Mouse (Mus musculus) E14TG2a.4 (cell line): Measurements from ENCODE around the gene Ccl4.

Experiments
- H3K27me3 ChIP-seq: 2 replicates; pipeline ENCODE4 v1.6.1; 2014; ENCODE audit warnings: low read length, control low read depth; ENCODE audit not compliant: insufficient read depth
- H3K36me3 ChIP-seq: 2 replicates; pipeline ENCODE4 v1.6.1; 2014; ENCODE audit warnings: low read length, control low read depth; ENCODE audit not compliant: insufficient read depth
- H3K4me1 ChIP-seq: replicated peaks from 2 replicates; pipeline ENCODE4 v1.6.1; 2014; ENCODE audit warnings: low read depth, low read length, control low read depth
- H3K4me3 ChIP-seq: replicated peaks from 2 replicates; pipeline ENCODE4 v1.5.1; 2014; ENCODE audit warnings: mild to moderate bottlenecking, low read length
- H3K9me3 ChIP-seq: 2 replicates; pipeline ENCODE4 v1.6.1; 2014; ENCODE audit warnings: low read length, control low read depth
- CTCF ChIP-seq: conservative IDR thresholded peaks from 2 replicates; pipeline ENCODE4 v1.5.1; 2014; ENCODE audit warnings: low read length
- NANOG ChIP-seq: IDR thresholded peaks from 2 replicates; pipeline ENCODE4 v1.6.1; 2014; ENCODE audit warnings: borderline replicate concordance, low read length, mixed read lengths
- POU5F1 ChIP-seq: IDR thresholded peaks from 2 replicates; pipeline ENCODE4 v1.6.1; 2014; ENCODE audit warnings: low read length, borderline replicate concordance

Gene Ccl4

DNA sequence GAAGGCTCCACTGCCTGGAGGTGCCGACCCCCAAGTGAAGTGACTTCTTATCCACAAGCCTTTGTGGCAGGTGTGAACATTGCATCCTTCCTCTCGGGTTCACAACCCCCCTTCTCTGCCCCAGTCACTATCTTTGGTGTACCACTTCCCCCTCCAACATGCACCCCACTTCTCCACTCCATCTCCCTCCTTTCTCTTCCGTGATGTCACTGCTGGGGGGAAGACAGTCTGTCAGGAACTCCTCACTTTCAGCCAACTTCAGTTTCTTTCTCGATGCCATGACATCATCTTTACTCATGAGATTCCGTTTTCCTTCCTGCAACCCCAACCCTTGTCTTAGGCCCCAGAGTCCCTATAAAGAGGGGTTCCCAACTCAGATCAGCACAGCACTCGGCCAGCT lies at the start of gene Ccl4:
TSS of gene Ccl4 (plus strand) at position 381 of the 400 bp plus-strand sequence.
- Histone ChIP-seq H3K36me3 (no peaks in the 10 kb centered on the region), H3K27me3 (no peaks in the 10 kb centered on the region; the same call in 1 of the 2 replicates), H3K9me3 (peaks cover 8% of the 10 kb centered on the region), H3K4me1 (no peaks in the 10 kb centered on the region), H3K4me3 (no peak within 1 kb of the TSS)
- TF ChIP-seq POU5F1, result no peak
- no peak for TF ChIP-seq NANOG
- no peak for TF ChIP-seq CTCF

DNA sequence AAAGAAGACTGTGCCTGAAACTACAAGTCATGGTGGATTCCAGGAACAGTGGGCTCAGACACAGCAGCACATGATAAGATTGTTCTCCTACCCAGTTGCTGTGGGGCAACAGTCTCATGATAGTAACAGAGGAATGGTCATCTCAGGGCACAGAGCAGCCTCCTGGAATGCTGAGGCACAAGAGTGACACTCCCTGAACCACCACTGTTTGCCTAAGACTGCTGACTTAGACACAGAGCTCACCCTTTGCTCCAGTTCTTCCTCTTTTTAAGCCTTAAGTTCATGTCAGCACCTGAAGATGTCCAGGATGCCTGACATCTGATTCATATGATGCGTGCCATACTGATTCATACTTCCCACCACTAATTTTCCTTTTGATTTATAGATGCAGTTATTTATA lies 45.8 kb upstream of the Ccl4 start:
- no peak overlapping the region for H3K4me3 ChIP-seq
- no peaks in the 10 kb centered on the region for H3K27me3 ChIP-seq
- no peaks in the 10 kb centered on the region for H3K9me3 ChIP-seq
- no peaks in the 10 kb centered on the region for H3K4me1 ChIP-seq
- no peak for TF ChIP-seq POU5F1
- no peak for TF ChIP-seq CTCF
- TF ChIP-seq NANOG, result no peak
- no peaks in the 10 kb centered on the region for H3K36me3 ChIP-seq

DNA sequence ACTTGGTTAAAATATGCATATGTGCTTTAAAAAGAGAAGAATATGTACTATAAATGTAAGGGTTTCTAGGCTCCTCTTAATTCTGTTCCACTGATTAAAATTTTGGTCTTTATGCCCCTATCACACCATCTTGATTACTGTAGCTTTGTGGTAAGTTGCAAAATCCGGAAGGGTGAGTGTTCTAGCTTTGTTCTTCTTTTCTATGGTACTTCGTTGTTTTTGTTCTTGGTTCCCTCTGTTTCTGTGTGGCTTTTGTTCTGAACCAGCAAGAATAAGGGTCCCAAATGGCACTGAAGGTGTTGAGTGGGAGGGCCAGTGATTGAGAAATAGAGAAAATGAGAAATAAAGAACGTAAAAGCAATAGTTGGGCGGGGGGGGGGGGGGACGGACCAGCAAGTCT lies 44.1 kb upstream of the Ccl4 start:
- H3K27me3 ChIP-seq, result no peaks in the 10 kb centered on the region
- no peaks in the 10 kb centered on the region for H3K36me3 ChIP-seq
- no peaks in the 10 kb centered on the region for H3K9me3 ChIP-seq
- no peaks in the 10 kb centered on the region for H3K4me1 ChIP-seq
- no peak overlapping the region for H3K4me3 ChIP-seq
- TF ChIP-seq POU5F1 (no peak), CTCF (no peak), NANOG (no peak)

DNA sequence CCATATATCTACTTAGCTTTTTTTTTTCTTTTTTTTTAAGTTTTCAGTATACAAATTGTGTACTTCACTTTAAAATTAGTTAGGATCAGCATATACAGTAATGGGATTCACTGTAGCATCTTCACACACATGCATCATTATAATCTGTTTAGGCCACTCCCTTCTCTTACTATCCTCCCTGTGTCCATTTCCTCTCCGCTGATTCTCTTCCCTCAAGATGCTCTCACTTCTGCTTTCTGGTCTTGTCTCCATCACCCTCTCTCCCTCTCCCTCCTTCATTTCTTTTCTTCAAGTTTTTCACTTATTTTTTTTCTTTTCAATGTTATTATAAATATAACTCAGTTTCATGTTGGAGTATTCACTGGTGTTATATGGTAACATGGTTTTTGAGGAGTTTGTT lies 43.3 kb upstream of the Ccl4 start:
- Histone ChIP-seq H3K9me3 (no peaks in the 10 kb centered on the region), H3K4me3 (no peak overlapping the region), H3K36me3 (no peaks in the 10 kb centered on the region), H3K4me1 (no peaks in the 10 kb centered on the region), H3K27me3 (no peaks in the 10 kb centered on the region)
- TF ChIP-seq POU5F1 (no peak), CTCF (no peak), NANOG (no peak)

DNA sequence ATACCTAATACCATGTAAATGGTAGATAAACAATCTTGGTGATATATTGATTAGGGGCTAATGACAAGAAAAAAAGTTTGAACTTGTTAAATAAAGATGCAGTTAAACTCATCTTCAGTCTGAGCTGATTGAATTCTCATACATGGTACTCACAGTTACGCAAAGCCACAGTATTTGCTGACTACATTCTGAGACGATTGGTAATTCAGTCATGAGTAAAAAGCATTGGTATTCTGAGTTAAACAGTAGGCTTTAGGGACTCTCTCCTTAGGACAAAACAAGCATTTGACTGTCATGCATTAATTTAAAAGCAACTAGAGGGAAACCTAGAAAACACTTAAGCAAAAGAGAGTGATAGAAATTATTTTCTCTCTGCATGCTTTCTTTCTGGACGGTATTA lies 38.8 kb upstream of the Ccl4 start:
- H3K36me3 ChIP-seq, result no peaks in the 10 kb centered on the region
- H3K4me3 ChIP-seq, result no peak overlapping the region
- no peaks in the 10 kb centered on the region for H3K27me3 ChIP-seq
- H3K9me3 ChIP-seq, result no peaks in the 10 kb centered on the region
- TF ChIP-seq CTCF (no peak), POU5F1 (no peak), NANOG (no peak)
- H3K4me1 ChIP-seq, result no peaks in the 10 kb centered on the region

DNA sequence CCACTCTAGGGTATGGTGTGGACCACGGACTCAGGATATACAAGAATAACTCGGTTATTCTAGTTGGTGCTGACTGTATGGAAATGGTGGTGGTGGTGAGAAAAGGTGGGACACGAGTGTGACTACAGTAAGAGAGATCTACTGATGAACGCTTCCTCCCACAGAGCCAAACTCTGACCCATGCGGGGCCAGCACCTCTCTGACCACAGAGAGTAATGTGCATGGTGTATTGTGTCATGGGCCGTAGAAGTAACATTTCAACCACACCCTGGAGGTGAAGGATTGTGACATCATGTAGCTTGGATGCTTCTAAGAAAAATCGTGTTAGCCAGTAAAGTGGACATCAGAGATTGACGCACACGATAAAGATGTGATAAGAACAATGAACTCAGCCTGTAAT lies 33.6 kb upstream of the Ccl4 start:
- Histone ChIP-seq H3K4me3 (no peak overlapping the region), H3K9me3 (no peaks in the 10 kb centered on the region), H3K4me1 (no peaks in the 10 kb centered on the region), H3K36me3 (no peaks in the 10 kb centered on the region), H3K27me3 (no peaks in the 10 kb centered on the region)
- TF ChIP-seq CTCF, result no peak
- no peak for TF ChIP-seq NANOG
- no peak for TF ChIP-seq POU5F1

DNA sequence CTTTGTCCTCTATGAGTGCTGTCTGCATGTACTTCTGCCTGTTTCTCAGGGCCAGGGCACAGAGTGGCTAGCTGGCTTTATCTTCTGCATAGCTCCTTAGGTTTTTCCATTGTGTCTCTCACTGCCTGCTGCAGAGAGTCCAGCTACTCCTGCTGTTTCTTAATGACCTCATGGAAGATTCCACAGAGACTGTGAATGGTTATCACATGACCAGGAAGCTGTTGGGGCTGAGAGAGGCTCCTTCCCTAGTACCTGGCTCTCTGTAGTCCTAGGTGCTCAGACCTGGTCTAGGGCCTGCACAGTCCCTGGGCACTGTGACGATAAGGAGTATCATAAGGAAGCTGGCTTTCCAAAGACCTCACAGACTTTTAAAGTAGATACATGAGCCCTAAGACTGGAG lies 31.8 kb upstream of the Ccl4 start:
- H3K4me3 ChIP-seq, result no peak overlapping the region
- H3K36me3 ChIP-seq, result no peaks in the 10 kb centered on the region
- H3K27me3 ChIP-seq, result no peaks in the 10 kb centered on the region
- H3K9me3 ChIP-seq, result no peaks in the 10 kb centered on the region
- H3K4me1 ChIP-seq, result no peaks in the 10 kb centered on the region
- no peak for TF ChIP-seq POU5F1
- TF ChIP-seq NANOG, result no peak

DNA sequence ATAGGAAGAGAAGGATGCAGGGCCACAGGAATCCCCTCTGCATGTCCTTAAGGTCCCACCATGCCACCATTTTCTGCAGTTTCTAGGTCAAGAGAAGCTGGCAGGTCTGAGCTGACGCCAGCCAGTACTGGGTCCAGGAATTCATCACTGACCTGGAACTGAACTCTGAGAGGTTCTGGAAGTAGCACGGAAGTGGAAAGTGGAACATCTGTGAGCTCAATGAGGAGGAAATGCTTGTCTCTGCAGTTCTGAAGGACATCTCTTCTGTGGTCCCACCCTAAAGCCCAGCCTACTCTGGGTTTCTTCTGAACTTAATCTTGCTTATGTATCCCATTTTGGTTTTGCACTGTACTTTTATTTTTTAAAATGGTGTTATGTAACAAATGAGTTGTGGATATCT lies 31.3 kb upstream of the Ccl4 start:
- TF ChIP-seq NANOG, result no peak
- no peak for TF ChIP-seq CTCF
- no peak for TF ChIP-seq POU5F1
- Histone ChIP-seq H3K9me3 (no peaks in the 10 kb centered on the region), H3K4me1 (no peaks in the 10 kb centered on the region), H3K27me3 (no peaks in the 10 kb centered on the region), H3K36me3 (no peaks in the 10 kb centered on the region), H3K4me3 (no peak overlapping the region)

DNA sequence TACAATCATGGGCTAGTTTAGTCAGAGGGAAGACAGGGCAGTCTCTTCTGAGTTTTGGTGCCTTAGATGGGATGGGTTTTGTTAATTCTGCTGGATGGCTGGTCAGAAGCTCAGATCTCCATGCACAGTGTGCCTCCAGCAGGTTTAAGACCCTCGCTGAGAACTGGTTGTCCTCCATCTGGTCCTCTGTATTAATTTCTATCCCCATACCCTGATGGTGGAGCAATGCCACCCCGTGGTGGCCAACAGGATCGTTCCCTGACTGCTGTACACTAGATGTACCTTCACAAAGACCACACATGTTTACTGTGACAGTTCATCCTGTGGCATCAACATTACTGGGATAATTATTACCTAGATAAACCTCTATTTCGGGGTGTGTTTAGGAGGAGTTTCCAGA lies 29.6 kb upstream of the Ccl4 start:
- Histone ChIP-seq H3K4me3 (no peak overlapping the region), H3K9me3 (no peaks in the 10 kb centered on the region), H3K4me1 (no peaks in the 10 kb centered on the region), H3K36me3 (no peaks in the 10 kb centered on the region), H3K27me3 (no peaks in the 10 kb centered on the region)
- TF ChIP-seq POU5F1 (no peak), NANOG (no peak), CTCF (no peak)
